Mouse (Mus musculus): ENCODE data around the gene Emb.

DNA sequence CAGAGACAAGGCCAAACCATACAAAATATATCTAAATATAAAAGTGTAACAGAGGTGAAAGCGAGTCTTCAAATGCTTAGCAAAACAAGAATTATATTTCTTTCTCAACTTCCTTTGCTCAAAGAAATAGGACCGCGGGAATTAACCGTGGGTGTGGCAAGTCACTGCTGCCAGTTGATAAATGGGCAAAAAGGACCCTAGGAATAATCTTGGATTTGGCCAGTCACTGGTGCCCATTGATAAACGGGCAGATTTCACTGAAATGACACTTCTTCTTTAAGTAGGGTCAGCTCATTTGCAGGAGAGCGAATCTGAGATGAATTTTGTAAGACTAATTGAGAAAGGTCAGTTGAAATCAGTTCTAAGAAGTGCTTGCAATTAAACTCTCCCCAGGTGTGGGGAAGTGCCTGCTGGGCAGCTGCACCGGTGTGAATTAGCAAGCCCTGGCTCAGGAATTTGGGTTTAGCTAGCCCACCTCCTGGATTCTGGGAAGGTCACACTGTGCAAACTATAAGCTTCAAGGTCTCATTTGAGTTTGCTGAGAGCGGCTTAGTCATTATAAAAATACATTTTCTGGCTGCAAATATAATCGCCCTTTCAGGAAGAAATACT is 8.5 kb downstream of the Emb start:
- TF ChIP-seq EP300 (IDR thresholded peaks at IDR 0.05) (no peak), CTCF (IDR thresholded peaks at IDR 0.05) (no peak)
